Mouse (Mus musculus): ENCODE measurements at regions not wholly inside any gene's neighbourhood (a gene's known extent, or its start where the extent isn't known, plus 50 kb on each side); places are given as distances from the start of the nearest gene placed in this dataset.

DNA sequence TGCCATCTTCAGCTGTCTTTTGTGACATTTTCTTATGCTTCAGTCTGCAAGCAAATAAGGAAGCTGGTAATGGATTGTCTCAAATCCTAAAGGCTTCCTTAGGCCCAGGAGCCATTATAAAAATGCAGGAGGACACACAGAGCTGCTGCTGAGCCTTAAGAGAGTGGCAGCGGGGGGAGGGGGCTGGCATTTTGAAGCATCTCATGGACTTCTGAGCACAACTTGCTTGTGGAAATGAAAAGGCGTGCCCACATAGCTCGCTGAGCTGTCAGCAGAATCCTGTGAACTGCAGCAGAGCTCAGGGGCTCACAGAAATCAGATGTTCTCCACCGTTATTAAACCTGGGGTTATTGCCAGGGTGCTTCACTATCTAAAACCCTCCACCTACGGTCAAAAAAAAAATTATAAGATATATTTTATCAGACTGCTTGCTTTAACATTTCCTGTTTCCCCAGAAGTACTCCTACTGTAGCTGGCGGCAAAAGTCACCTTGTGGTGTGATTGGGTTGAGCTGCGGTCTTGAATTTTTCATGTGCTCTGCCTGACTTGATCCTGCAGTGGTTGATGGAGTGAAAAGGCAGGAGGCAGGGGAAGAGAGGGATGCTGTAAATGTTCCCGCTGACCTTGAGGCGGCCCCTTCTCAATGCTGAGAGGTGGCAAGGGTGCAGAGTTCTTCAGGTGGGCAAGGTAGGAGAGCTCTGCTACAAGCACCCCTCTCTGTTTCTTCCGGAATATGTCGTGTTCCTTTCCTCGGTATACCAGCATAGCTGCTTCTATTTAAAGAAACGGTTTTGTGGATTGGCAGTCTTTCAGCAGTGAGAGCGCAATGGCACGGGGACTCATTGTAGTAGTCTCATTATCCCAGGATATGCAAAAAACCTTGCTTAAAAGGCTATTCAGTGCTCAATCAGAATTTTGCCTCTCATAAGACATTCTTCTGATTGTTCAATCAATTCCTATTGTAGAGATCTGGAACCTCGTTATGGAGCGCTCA is 71.4 kb upstream of the Krr1 start:
- H3K27ac ChIP-seq: no peak overlapping the region
- no peak for TF ChIP-seq CTCF (IDR thresholded peaks at IDR 0.05)

DNA sequence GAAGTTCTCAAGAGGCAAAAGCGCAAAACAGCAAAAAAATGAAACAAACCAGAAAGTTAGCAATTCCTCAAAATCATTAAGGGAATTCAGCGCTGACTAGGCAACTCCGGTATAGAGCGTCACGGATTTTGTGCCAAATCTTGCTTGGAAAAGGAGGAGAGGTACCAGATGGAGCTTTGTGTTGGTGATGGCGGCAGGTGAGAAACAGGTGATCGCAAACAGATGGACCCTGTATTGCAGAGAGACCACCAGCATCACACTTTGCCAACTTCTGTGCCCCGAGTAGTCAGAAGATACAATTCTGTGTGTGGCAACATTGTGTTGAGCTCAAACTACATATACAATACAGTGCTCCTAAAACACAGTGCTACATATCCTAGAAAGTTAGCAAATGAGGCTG is 68.5 kb upstream of the Krr1 start:
- DNase-seq: no peak
- intact Hi-C loops (cut with DNase I): no loop called here
- Histone ChIP-seq H3K27ac (no peak overlapping the region), H3K4me3 (no peak overlapping the region)
- TF ChIP-seq CTCF (IDR thresholded peaks at IDR 0.05): no peak

More for the DNA sequence above, 71.4 kb upstream of the Krr1 start:
- H3K4me3 ChIP-seq: no peak overlapping the region
- intact Hi-C loops (cut with DNase I): no loop called here
- DNase-seq: no peak

- no peak overlapping the region for H3K4me3 ChIP-seq
- DNase-seq: no peak
- intact Hi-C loops (cut with DNase I): no loop called here
- H3K27ac ChIP-seq: no peak overlapping the region
- TF ChIP-seq CTCF (IDR thresholded peaks at IDR 0.05): no peak
Observed at GRCm38 (mm10) chr10:111907836-111908235, 64.6 kb upstream of the Krr1 start.

- no peak for DNase-seq
- no peak for TF ChIP-seq CTCF (IDR thresholded peaks at IDR 0.05)
- Histone ChIP-seq H3K4me3 (no peak overlapping the region), H3K27ac (no peak overlapping the region)
- intact Hi-C loops (cut with DNase I): no loop called here
Observed at GRCm38 (mm10) chr10:111912561-111912960, 59.9 kb upstream of the Krr1 start.

DNA sequence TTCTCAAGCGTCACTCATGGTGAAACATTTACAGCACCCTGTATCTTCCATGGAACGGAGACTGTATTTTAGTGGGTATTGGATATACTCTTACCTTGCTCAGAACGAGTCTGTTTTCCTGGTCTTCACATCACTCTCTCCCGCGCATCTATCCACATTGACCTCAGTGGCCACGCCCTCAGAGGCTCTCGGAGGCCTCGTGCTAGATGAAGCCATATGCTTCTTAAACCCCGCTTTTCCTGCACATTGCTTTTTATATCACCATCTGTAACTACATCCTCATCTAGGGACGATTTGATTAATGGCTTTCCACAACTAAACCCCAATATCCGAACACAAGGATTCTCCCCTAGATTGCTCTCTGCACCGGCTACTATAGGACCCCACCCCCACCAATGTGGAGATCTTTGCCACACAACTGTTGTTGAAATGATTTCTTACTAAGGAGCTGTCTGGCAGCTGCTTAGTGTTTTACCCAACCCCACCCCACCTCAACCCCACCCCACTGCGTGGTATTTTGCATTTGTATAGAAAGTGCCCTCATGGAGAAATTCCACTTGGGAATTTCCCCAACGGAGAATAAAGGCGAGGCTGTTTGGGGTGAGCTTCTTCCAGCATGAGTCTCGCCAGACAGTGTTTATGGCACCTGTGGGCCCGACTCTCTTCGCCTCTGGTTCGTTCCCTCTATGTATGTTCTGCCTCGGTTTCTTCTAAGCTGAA is 59.2 kb upstream of the Krr1 start:
- Histone ChIP-seq H3K4me3 (no peak overlapping the region), H3K27ac (no peak overlapping the region)
- TF ChIP-seq CTCF (IDR thresholded peaks at IDR 0.05): no peak
- DNase-seq: no peak
- intact Hi-C loops (cut with DNase I): no loop called here

GRCm38 (mm10) chr10:111914231-111914630 is 58.2 kb upstream of the Krr1 start:
- DNase-seq: no peak
- Histone ChIP-seq H3K4me3 (no peak overlapping the region), H3K27ac (no peak overlapping the region)
- intact Hi-C loops (cut with DNase I): no loop called here
- no peak for TF ChIP-seq CTCF (IDR thresholded peaks at IDR 0.05)

DNA sequence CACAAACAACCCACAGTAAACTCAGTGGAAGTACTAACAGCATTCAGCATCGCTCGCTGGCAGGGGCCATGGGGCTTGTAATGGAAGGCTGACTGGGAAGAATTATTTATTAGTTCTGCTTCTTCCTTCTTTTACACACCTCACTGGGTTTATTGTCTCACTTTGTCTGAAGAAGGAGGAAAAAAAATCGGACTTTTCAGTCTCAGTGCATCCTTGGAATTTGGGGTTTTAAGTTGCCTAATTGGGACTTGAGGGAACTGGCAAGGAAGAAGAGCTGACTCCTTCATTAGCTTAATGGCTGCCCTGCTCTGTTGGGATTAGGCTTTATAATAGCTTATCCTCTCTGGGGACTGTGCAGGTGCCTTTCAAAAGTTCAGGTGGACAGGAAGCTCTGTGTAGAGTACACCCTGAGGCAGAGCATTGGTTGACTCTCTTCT is 54.4 kb upstream of the Krr1 start:
- Histone ChIP-seq H3K4me3 (no peak overlapping the region), H3K27ac (no peak overlapping the region)
- DNase-seq: no peak
- intact Hi-C loops (cut with DNase I): no loop called here
- no peak for TF ChIP-seq CTCF (IDR thresholded peaks at IDR 0.05)

DNA sequence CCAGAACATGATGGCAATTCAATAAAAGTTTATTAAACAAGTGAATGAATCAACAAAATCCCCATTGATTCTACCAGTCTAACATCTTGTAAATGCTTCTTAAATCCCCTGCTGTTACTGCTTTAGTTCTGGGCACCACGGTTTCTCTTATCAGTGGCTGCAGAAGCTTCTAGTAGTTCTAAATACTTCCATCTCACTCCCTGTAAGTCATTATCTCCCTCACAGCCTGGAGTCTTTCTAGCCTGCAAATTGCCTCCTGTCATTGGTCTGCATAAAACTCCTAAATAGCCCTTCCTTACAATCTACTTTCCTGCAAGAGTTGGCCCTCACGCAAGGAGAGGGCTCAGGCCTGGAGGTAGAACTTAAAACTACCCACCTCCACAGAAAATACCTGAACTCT is 53.0 kb upstream of the Krr1 start:
- intact Hi-C loops (cut with DNase I): no loop called here

GRCm38 (mm10) chr10:111921492-111921891 is 51.0 kb upstream of the Krr1 start:
- Histone ChIP-seq H3K27ac (no peak overlapping the region), H3K4me3 (no peak overlapping the region)
- intact Hi-C loops (cut with DNase I): loop anchor here (10.0 kb wide), 1 partner anchor 87 kb away; no protein-coding TSS in a partner anchor
- no peak for DNase-seq
- TF ChIP-seq CTCF (IDR thresholded peaks at IDR 0.05): no peak

More for the DNA sequence above, 53.0 kb upstream of the Krr1 start:
- TF ChIP-seq CTCF (IDR thresholded peaks at IDR 0.05): no peak
- no peak for DNase-seq
- Histone ChIP-seq H3K27ac (no peak overlapping the region), H3K4me3 (no peak overlapping the region)

All from gastrocnemius, adult 2 months (tissue).